Comparison of ENCODE assay signal across 8 mouse cellular contexts in genomic region chrX:12076763-12077600, GRCm38 (mm10).
DNase-seq lines count a peak whose midpoint lies in the region; ATAC-seq and TF ChIP-seq lines count a peak whose summit lies in the region.

No protein-coding gene starts in this region.

- TF ChIP-seq POLR2A in brain, embryonic 14.5 days (IDR thresholded peaks at IDR 0.05; ENCODE audit: borderline replicate concordance, extremely low read depth, insufficient read depth, insufficient read length, poor library complexity, severe bottlenecking): no peak
- no peak for TF ChIP-seq POLR2A in lung, adult 2 months (IDR thresholded peaks at IDR 0.05; ENCODE audit: borderline replicate concordance, extremely low read depth, low read depth, low read length)

- DNase-seq in ES-CJ7 (ENCODE audit: low read depth, low spot score): peak; percentile 47
- peak; percentile 89 for DNase-seq in brain, embryonic 14.5 days (ENCODE audit: low read depth)
- DNase-seq in kidney, postnatal 10 days: peak; percentile 77
- peak; percentile 38 for DNase-seq in lung, adult 2 months
- DNase-seq in thymus, postnatal 0 days (ENCODE audit: low spot score): peak; percentile 47

- peak overlapping the region; percentile 84 for H3K9ac ChIP-seq in heart, embryonic 16.5 days (ENCODE audit: low read length)
- peak overlapping the region; percentile 61 for H3K9ac ChIP-seq in neural tube, embryonic 14.5 days (replicated peaks; ENCODE audit: low read depth, low read length)

- peak; percentile 82 for ATAC-seq in erythroblast, adult 5-6 weeks (replicated peaks; ENCODE audit: low FRiP score, poor library complexity, severe bottlenecking)
- ATAC-seq in heart, embryonic 16.5 days (replicated peaks; ENCODE audit: extremely low read depth, insufficient read depth, low FRiP score): peak; percentile 39
- ATAC-seq in neural tube, embryonic 14.5 days (ENCODE audit: low read depth): peak; percentile 32

- peaks cover 27% of the 10 kb centered on the region for H3K4me1 ChIP-seq in heart, embryonic 16.5 days (ENCODE audit: control insufficient read depth, insufficient read depth, low read length)
- H3K4me1 ChIP-seq in lung, adult 2 months (ENCODE audit: control insufficient read depth, insufficient read depth, low read length): peaks cover 14% of the 10 kb centered on the region
- H3K4me1 ChIP-seq in neural tube, embryonic 14.5 days (ENCODE audit: control insufficient read depth, insufficient read depth, low read length): peaks cover 12% of the 10 kb centered on the region

- no peaks in the 10 kb centered on the region for H3K9me3 ChIP-seq in heart, embryonic 16.5 days (replicated peaks; ENCODE audit: control insufficient read depth, low read length)
- H3K9me3 ChIP-seq in neural tube, embryonic 14.5 days (ENCODE audit: control insufficient read depth, low read length): no peaks in the 10 kb centered on the region

- peaks cover 48% of the 10 kb centered on the region for H3K27me3 ChIP-seq in heart, embryonic 16.5 days (ENCODE audit: control insufficient read depth, insufficient read depth, low read length)
- peaks cover 11% of the 10 kb centered on the region; the same call in 1 of the 2 replicates for H3K27me3 ChIP-seq in neural tube, embryonic 14.5 days (ENCODE audit: control insufficient read depth, insufficient read depth, low read length)

- no peak for TF ChIP-seq CTCF in brain, embryonic 14.5 days (IDR thresholded peaks at IDR 0.05; ENCODE audit: borderline replicate concordance, extremely low read depth, insufficient read depth, insufficient read length)
- no peak for TF ChIP-seq CTCF in lung, adult 2 months (IDR thresholded peaks at IDR 0.05; ENCODE audit: insufficient read depth, low read length)

- no peaks in the 10 kb centered on the region for H3K36me3 ChIP-seq in heart, embryonic 16.5 days (ENCODE audit: control insufficient read depth, insufficient read depth)
- no peaks in the 10 kb centered on the region for H3K36me3 ChIP-seq in neural tube, embryonic 14.5 days (ENCODE audit: control insufficient read depth, insufficient read depth, low read length)

- H3K4me2 ChIP-seq in heart, embryonic 16.5 days (ENCODE audit: low read depth, low read length): peak overlapping the region; percentile 85
- H3K4me2 ChIP-seq in neural tube, embryonic 14.5 days (ENCODE audit: low read depth, low read length): peak overlapping the region; percentile 60

- H3K4me3 ChIP-seq in heart, embryonic 16.5 days (ENCODE audit: low read length): peak overlapping the region; percentile 71
- H3K4me3 ChIP-seq in lung, adult 2 months (replicated peaks; ENCODE audit: extremely low read depth, low read depth, low read length): peak overlapping the region; percentile 47
- H3K4me3 ChIP-seq in neural tube, embryonic 14.5 days (ENCODE audit: low read depth, low read length): peak overlapping the region; percentile 57

- WGBS in heart, embryonic 16.5 days: 2% methylated on average over 53 of the region's 58 CpGs
- 4% methylated on average over 58 of the region's 58 CpGs for WGBS in lung, adult 2 months
- WGBS in neural tube, embryonic 14.5 days: 2% methylated on average over 43 of the region's 58 CpGs

- peak overlapping the region; percentile 34 for H3K27ac ChIP-seq in heart, embryonic 16.5 days (ENCODE audit: low read length)
- H3K27ac ChIP-seq in neural tube, embryonic 14.5 days (ENCODE audit: low read depth, low read length): peak overlapping the region; percentile 86

Comparison
In these comparisons a context has a peak if more than half of its experiments do, and no peak if none do; other contexts are left out.
1. Peak in every context shown above with its lines: DNase-seq, ATAC-seq, H3K4me3 ChIP-seq and H3K27ac ChIP-seq.
2. DNase-seq: peak in every context shown above with its lines; median percentile 89 in brain, embryonic 14.5 days; 77 in kidney, postnatal 10 days; 47 in ES-CJ7; 47 in thymus, postnatal 0 days; 38 in lung, adult 2 months.
3. ATAC-seq: peak in every context shown above with its lines; median percentile 82 in erythroblast, adult 5-6 weeks; 39 in heart, embryonic 16.5 days; 32 in neural tube, embryonic 14.5 days.